Mouse (Mus musculus) hindbrain, postnatal 0 days (tissue): ENCODE results near the gene Gm49394. TPM values are rescaled to one million over a fixed set of nuclear protein-coding genes. Genes with fewer than 3 reads are reported as not detected.

ENCODE experiments used
- ATAC-seq: fragments of 200-750 bp; cut with Nextera tagmentation; 2 replicates; pipeline ENCODE4 v1.8.0; 2017; ENCODE audit warnings: mild to moderate bottlenecking, moderate TSS enrichment, moderate library complexity
- DNase-seq: peaks from one replicate; pipeline ENCODE4 v3.0.0-alpha.2; 2015; ENCODE audit warnings: low spot score
- H3K27ac ChIP-seq: fragments of 300-500 bp; sonication (generic); 2 replicates; pipeline ENCODE4 v1.5.1; 2014; ENCODE audit warnings: mild to moderate bottlenecking
- H3K27me3 ChIP-seq: fragments of 300-500 bp; sonication (generic); 2 replicates; pipeline ENCODE4 v1.6.1; 2014; ENCODE audit warnings: low read length, mixed read lengths; ENCODE audit not compliant: insufficient read depth
- H3K36me3 ChIP-seq: fragments of 300-500 bp; sonication (generic); 2 replicates; pipeline ENCODE4 v1.6.1; 2014; ENCODE audit warnings: low read length, mixed read lengths; ENCODE audit not compliant: insufficient read depth
- H3K4me1 ChIP-seq: fragments of 300-500 bp; sonication (generic); 2 replicates; pipeline ENCODE4 v1.6.1; 2014; ENCODE audit warnings: antibody characterized with exemption, low read length, mixed read lengths; ENCODE audit not compliant: insufficient read depth
- H3K4me2 ChIP-seq: fragments of 300-500 bp; sonication (generic); 2 replicates; pipeline ENCODE4 v1.6.1; 2014; ENCODE audit warnings: low read depth, mild to moderate bottlenecking, low read length, moderate library complexity, mixed read lengths
- H3K4me3 ChIP-seq: fragments of 300-500 bp; sonication (generic); 2 replicates; pipeline ENCODE4 v1.5.1; 2014; ENCODE audit warnings: low read length
- H3K9ac ChIP-seq: fragments of 300-500 bp; sonication (generic); replicated peaks from 2 replicates; pipeline ENCODE4 v1.6.1; 2014; ENCODE audit warnings: mild to moderate bottlenecking, low read length, moderate library complexity, mixed read lengths
- H3K9me3 ChIP-seq: fragments of 300-500 bp; sonication (generic); 2 replicates; pipeline ENCODE4 v1.6.1; 2016; ENCODE audit warnings: low read length, mixed read lengths
- CTCF ChIP-seq: IDR thresholded peaks from 2 replicates; pipeline ENCODE4 v1.5.1; 2016; ENCODE audit warnings: antibody characterized with exemption, control low read depth, low read depth
- WGBS: fragments of 180-500 bp; shearing (Covaris S2); extraction: QIAGEN DNeasy Blood & Tissue Kit; methylation state at CpG from one replicate; pipeline ENCODE4 v1.1.7; 2014; 5-methylcytosine and 5-hydroxymethylcytosine counted together
- polyA plus RNA-seq: library from polyadenylated mRNA; unstranded; fragments of >200 nt; fragmentation: Nextera tagmentation; extraction: Ambion mirVana; gene quantifications from 2 replicates; pipeline ENCODE4 v1.2.1, GENCODE M21; 2015
- total RNA-seq: library from RNA; depleted of rRNA; stranded (reverse); fragments of >200 nt; gene quantifications from 2 replicates; pipeline ENCODE4 v1.2.3, GENCODE M21; 2014

Gm49394 gene
- total and polyA plus RNA-seq, 2 experiments from 2014 or later, result 0.68 TPM; not detected in 1

DNA sequence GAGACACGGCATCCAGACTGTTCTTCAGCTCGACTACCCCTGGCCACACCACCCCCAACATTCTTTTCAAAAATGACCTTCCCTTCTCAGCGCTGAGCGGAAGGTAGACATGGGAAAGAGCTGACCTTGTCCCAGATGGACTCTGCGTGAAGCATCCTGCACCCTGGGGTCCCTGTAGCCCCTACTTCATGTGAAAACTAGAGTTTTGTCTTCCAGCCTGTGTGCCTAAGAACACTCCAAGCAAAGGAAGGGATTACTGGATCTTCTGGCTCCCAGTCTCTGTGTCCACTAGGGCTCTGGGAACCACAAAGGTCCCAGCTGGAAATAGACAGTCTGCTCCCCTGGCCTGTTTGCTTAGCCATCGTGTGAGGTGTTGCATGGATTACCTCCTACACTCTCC, 5.4 kb upstream of the Gm49394 start:
- Histone ChIP-seq H3K36me3 (no peaks in the 10 kb centered on the region), H3K9me3 (no peaks in the 10 kb centered on the region), H3K27ac (no peak overlapping the region), H3K9ac (no peak overlapping the region), H3K4me1 (no peaks in the 10 kb centered on the region), H3K27me3 (no peaks in the 10 kb centered on the region), H3K4me3 (no peak overlapping the region), H3K4me2 (no peak overlapping the region)
- no peak for TF ChIP-seq CTCF
- WGBS, result 58% methylated on average over 6 of the region's 6 CpGs
- ATAC-seq (no peak), DNase-seq (no peak)

GRCm38 (mm10) chr7:142672120-142672519, 2.4 kb upstream of the Gm49394 start:
- Histone ChIP-seq H3K9ac (no peak overlapping the region), H3K4me2 (no peak overlapping the region), H3K4me3 (no peak overlapping the region), H3K27ac (no peak overlapping the region), H3K4me1 (no peaks in the 10 kb centered on the region), H3K27me3 (no peaks in the 10 kb centered on the region), H3K9me3 (no peaks in the 10 kb centered on the region), H3K36me3 (no peaks in the 10 kb centered on the region)
- peak; percentile 94 for TF ChIP-seq CTCF
- WGBS, result 8% methylated on average over 4 of the region's 4 CpGs
- DNase-seq (peak; percentile 82), ATAC-seq (peak; percentile 38; the same call in 1 of the 2 replicates)

- Histone ChIP-seq H3K27me3 (peaks cover 8% of the 10 kb centered on the region; the same call in 1 of the 2 replicates), H3K4me1 (no peaks in the 10 kb centered on the region), H3K4me3 (no peak overlapping the region), H3K4me2 (no peak overlapping the region), H3K36me3 (no peaks in the 10 kb centered on the region), H3K27ac (no peak overlapping the region), H3K9me3 (no peaks in the 10 kb centered on the region), H3K9ac (no peak overlapping the region)
- 91% methylated on average over 1 of the region's 1 CpGs for WGBS
- no peak for ATAC-seq
- TF ChIP-seq CTCF, result peak; percentile 50
- DNase-seq, result peak; percentile 56
Measured at GRCm38 (mm10) chr7:142671067-142671466, 1.3 kb upstream of the Gm49394 start.

- Histone ChIP-seq H3K4me2 (no peak overlapping the region), H3K27ac (no peak overlapping the region), H3K4me3 (no peak overlapping the region), H3K4me1 (no peaks in the 10 kb centered on the region), H3K27me3 (peaks cover 29% of the 10 kb centered on the region), H3K9ac (no peak overlapping the region), H3K9me3 (no peaks in the 10 kb centered on the region), H3K36me3 (no peaks in the 10 kb centered on the region)
- ATAC-seq (no peak), DNase-seq (peak; percentile 31)
- 52% methylated on average over 1 of the region's 1 CpGs for WGBS
- TF ChIP-seq CTCF, result no peak
Measured at GRCm38 (mm10) chr7:142668328-142668727, 1.4 kb downstream of the Gm49394 start.

DNA sequence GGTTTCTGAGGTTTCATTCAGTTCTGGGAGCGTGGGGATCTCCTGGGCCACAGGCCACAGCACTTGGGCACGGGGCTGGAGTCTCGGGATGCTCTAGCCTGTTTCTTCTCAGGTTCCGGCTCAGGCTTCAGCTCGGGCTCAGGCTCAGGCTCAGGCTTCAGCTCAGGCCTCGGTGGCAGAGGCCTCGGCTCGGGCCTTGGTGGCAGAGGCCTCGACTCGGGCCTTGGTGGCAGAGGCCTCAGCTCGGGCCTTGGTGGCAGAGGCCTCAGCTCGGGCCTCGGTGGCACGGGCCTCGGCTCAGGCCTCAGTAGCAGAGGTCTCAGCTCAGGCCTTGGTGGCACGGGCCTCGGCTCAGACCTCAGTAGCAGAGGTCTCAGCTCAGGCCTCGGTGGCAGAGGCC, 2.2 kb downstream of the Gm49394 start:
- no peak for DNase-seq
- no peak overlapping the region for H3K4me3 ChIP-seq
- H3K4me2 ChIP-seq, result no peak overlapping the region
- no peaks in the 10 kb centered on the region for H3K9me3 ChIP-seq
- peaks cover 37% of the 10 kb centered on the region for H3K27me3 ChIP-seq
- no peak for ATAC-seq
- 93% methylated on average over 18 of the region's 18 CpGs for WGBS
- H3K36me3 ChIP-seq, result no peaks in the 10 kb centered on the region
- H3K27ac ChIP-seq, result no peak overlapping the region
- H3K9ac ChIP-seq, result no peak overlapping the region
- H3K4me1 ChIP-seq, result no peaks in the 10 kb centered on the region
- no peak for TF ChIP-seq CTCF

DNA sequence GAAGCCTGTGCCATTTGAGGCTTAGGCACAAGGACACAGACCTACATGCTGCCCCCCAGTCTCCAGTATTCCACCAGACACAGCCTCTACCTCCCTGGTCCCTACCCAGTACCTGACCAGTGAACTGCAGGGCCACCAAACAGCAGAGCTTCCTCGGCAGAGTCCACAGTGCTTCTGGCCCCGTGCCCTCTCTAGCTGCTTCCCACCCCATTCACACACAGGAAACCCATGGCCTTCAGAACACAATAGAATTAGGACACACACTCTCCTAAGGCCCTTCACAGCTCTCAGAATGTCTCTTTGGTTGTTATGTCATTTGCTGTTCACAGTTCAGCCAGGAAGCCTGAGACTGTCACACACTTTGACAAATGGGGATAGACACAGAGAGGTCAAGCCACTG, 3.1 kb downstream of the Gm49394 start, which contains the start of gene Igf2:
TSS of gene Igf2 (minus strand) at position 158 of the 400 bp plus-strand sequence.
- no peaks in the 10 kb centered on the region for H3K4me1 ChIP-seq
- H3K4me2 ChIP-seq, result no peak within 1 kb of the TSS
- H3K9ac ChIP-seq, result no peak within 1 kb of the TSS
- H3K36me3 ChIP-seq, result no peaks in the 10 kb centered on the region
- peaks cover 40% of the 10 kb centered on the region for H3K27me3 ChIP-seq
- ATAC-seq, result no peak
- 75% methylated on average over 2 of the region's 2 CpGs for WGBS
- no peaks in the 10 kb centered on the region for H3K9me3 ChIP-seq
- H3K27ac ChIP-seq, result no peak within 1 kb of the TSS
- TF ChIP-seq CTCF, result no peak
- no peak within 1 kb of the TSS for H3K4me3 ChIP-seq
- no peak for DNase-seq

- ATAC-seq (no peak), DNase-seq (no peak)
- Histone ChIP-seq H3K9ac (no peak overlapping the region), H3K4me1 (no peaks in the 10 kb centered on the region), H3K27me3 (peaks cover 41% of the 10 kb centered on the region), H3K36me3 (no peaks in the 10 kb centered on the region), H3K9me3 (no peaks in the 10 kb centered on the region), H3K27ac (no peak overlapping the region), H3K4me3 (no peak overlapping the region), H3K4me2 (no peak overlapping the region)
- WGBS, result 64% methylated on average over 4 of the region's 4 CpGs
- no peak for TF ChIP-seq CTCF
Measured at GRCm38 (mm10) chr7:142666109-142666508, 3.6 kb downstream of the Gm49394 start.
